Mouse (Mus musculus) ovary, postnatal 14 days (tissue): Measurements from ENCODE around the gene Gfod1.

Experiments
- DNase-seq: peaks from one replicate; pipeline ENCODE4 v3.0.0; 2022; ENCODE audit warnings: low spot score

The Gfod1 gene

DNA sequence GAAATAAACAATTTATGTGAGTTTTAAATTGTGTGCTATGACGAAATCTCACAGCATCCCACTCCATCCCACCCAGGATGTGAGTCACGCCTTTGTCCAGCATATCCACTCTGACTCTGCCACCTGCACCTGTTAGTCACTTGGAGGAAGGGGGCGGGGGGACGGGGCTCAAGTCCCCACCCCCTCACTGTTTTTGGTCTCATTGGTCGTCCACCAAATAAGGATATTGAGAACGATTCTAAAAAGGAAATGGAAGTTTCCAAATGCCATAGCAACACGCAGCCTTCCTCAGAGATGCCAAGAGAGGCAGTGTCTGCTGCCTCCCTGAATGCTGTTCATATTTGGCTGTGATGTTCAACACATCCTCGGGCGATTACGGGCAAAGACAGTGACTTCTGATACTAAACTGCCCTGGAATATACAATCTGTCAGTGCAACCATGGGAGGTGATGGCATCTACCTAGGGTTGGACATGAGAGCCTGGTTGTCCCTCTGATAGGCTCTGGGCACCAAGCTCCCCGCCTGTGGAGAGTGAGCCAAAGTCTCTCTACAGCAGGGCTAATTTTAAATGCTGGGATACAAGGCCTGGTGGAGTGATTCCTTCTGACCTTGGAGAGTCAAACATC lies 41.7 kb downstream of the Gfod1 start:
- DNase-seq: no peak

DNA sequence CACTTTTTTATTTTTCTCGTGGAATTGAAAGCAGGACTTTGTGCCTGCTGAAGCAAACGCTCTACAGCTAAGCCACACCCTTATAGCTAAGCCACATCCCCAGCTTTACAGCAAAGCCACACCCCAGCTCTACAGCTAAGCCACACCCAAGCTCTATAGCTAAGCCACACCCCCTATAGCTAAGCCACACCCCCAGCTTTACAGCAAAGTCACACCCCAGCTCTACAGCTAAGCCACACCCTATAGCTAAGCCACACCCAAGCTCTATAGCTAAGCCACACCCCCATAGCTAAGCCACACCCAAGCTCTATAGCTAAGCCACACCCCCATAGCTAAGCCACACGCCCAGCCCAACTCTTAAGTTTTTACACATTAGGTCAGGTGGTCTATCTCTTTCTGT lies 42.7 kb downstream of the Gfod1 start:
- DNase-seq: no peak

DNA sequence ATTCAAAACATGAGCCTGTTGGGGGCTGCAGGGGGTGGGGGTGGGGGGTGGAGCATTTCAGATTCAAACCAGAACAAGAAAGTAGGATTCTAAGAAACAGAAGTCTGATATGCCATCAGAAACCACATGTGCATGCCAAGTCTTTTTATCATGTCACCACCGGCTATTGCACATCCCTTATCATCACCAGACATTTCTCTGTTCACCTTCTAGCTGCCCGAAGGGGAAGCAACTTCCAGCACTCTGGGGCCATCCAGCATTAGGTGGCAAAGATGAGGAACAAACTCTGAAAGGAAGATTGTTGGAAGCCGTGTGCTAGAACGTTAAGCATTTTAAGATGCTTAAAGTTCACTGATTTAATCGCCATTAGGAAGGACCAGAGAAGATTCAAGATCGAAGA lies 43.2 kb downstream of the Gfod1 start:
- no peak for DNase-seq

DNA sequence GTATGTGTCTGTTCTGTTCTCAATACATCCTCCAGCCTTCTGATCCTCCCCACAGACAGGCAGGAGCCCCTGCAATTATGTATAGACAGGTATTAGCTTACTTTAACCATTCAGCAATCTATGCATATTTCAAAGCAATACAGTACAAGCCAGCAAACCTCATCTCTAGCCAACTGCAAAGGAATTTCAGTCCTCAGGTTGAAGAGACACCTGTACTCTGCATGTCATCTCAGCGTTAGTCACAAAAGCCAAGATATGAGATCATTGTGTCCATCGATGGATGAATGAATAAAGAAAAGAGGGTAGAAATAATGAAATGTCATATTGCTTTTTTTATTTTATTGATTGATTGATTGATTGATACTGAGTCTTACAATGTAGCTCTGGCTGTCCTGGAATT lies 47.5 kb downstream of the Gfod1 start:
- DNase-seq: no peak

- no peak for DNase-seq
These were observed 50.4 kb downstream of the Gfod1 start for GRCm38 (mm10) chr13:43253526-43253925.

DNA sequence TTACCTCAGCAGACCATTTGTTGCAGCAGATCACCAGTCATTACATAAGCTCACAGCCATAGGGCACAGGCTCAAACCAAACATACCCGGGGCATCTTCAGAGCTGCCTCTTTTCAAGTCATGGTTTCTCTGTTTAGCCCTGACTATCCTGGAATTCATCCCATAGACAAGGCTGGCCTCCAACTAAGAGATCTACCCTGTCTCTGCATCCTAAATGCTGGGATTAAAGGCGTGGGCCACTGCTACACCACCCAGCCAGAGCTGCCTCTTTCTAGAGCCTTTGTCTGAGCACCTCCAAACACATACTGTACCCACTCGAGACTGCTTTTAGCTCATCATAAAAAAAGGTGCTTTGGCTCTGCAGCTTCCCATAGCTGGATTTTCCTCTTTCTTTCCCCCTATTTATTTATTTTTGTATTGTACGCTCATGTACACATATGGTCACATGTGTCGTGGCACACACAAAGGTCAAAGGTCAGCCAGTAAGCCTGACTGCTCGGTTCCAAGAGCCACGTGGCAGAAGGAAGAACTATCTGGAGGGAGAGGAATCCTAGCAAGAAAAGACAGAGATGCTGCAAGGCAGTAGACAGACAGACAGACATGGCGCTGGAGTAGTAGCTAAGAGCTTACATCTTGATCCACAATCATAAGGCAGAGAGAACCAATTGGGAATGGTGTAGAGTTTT lies 51.7 kb downstream of the Gfod1 start:
- no peak for DNase-seq

GRCm38 (mm10) chr13:43251391-43251790 lies 52.6 kb downstream of the Gfod1 start:
- no peak for DNase-seq

DNA sequence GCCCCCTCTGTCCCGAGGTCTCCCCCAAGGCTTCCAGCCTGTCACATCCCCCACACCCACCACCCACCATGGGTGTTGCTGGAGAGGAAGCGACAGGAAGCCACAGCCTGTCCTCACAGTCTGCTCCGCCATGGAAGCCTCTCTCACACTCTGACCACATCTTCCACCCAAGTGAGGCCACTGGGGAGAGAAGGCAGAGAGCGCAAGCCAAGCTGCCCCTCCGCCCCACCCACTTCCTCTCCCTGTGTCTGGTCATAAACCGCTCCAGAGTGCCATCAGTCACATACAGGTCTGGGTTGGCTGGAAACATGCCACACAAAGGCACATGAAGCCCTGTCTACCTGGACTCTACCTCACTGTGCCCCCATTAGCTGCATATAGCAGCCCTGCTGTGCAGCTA lies 53.3 kb downstream of the Gfod1 start:
- no peak for DNase-seq

DNA sequence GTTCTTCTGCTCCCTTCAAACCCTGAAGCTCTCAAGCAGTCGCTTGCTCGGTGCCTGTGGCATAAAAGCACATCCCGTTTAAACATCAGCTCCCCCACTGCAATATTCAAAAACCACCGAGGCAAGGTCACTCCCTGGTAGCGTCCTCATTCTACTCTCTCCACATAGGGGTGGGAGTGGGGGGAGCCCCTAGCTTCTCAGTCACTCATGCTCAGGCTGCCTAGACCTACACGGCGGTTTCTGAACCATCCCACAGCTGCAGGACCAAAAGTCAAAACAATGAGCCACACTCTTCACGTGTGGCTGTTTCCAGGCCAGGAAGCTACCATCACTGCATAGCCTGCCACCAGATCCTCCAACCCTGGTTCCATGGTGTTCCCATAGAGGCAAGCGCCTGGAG lies 53.9 kb downstream of the Gfod1 start:
- no peak for DNase-seq

- DNase-seq: no peak
These were observed 55.6 kb downstream of the Gfod1 start for GRCm38 (mm10) chr13:43248381-43248780.

DNA sequence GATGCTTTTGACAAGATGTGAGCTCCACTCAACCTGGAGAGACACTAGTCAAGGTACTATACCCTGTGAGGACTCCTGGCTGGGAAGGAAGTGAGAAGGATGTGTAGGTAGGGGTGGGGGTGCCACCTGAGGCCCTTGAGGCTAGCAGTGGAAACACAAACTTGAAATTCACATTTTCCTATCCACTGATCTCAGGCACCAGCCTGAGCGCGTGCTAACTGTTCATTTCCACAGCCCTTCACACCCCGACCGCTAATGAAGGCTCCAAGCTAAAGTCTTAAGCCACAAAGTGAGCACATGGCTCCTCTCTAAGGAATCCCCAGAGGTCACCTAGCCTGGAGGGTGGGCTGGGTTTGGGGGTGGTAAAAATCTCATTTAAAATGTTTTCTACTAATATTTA lies 57.1 kb downstream of the Gfod1 start:
- no peak for DNase-seq

DNA sequence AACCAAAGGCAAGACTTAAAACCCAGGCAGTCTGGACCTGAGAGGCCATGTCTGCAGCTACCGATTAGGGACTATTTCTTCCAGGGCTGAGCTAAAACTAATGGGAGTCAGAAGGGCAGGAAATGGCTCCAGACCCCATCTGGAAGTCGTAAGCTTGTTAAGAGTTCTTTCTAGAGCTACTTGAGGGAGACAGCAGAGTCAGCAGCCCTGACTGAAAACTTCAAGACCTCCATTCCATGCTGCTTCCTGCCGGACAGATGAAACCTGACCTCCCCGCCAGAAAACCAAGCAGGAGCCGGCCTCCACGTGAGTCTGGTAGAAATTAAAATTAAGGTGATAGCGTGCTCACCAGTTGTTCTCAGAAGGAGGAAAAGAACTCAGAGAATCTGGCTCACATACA lies 60.2 kb downstream of the Gfod1 start:
- DNase-seq: no peak

- no peak for DNase-seq
These were observed 60.7 kb downstream of the Gfod1 start for GRCm38 (mm10) chr13:43243240-43243639.

GRCm38 (mm10) chr13:43241750-43242149 lies 62.2 kb downstream of the Gfod1 start:
- DNase-seq: no peak

DNA sequence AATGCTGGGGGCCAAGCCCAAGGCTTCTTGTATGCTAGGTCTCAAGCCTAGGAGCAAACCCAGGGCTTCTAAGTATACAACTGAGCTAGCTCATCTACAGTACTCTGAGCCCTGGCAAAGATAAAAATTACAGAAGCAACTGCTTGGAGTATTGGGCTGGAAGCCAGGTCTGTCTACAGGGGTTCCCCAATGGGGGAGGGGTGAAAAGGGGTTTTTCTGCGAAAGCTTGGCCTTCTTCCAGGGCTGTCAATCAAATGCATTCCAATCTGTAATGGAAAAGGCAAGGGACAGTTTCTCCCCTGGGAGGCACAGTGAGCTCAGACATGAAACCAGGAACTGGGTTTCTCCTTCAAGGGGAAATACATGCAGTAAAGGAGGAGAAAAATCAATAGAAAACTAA lies 62.9 kb downstream of the Gfod1 start:
- DNase-seq: no peak

GRCm38 (mm10) chr13:43239790-43240216 lies 64.2 kb downstream of the Gfod1 start:
- DNase-seq: no peak

- no peak for DNase-seq
These were observed 67.3 kb downstream of the Gfod1 start for GRCm38 (mm10) chr13:43236630-43237029.

DNA sequence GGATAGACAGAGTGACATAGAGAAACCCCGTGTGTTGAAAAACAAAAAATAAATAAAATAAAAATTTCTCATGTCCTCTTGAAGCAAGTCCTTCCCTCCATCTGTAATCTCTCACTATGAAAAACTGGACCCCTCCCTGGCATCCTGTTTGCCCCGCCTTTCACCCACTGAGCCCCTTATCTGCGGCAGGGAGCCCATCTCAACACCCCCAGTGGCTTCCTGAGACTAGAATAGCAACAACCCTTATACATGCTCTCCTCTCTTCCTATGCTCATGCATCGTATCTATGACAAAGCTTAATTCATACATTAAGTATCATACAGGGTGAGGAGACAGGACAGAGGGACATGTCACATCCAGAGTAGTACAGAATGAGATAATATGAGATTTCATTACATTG lies 68.0 kb downstream of the Gfod1 start:
- no peak for DNase-seq

GRCm38 (mm10) chr13:43235586-43235910 lies 68.4 kb downstream of the Gfod1 start:
- DNase-seq: no peak

DNA sequence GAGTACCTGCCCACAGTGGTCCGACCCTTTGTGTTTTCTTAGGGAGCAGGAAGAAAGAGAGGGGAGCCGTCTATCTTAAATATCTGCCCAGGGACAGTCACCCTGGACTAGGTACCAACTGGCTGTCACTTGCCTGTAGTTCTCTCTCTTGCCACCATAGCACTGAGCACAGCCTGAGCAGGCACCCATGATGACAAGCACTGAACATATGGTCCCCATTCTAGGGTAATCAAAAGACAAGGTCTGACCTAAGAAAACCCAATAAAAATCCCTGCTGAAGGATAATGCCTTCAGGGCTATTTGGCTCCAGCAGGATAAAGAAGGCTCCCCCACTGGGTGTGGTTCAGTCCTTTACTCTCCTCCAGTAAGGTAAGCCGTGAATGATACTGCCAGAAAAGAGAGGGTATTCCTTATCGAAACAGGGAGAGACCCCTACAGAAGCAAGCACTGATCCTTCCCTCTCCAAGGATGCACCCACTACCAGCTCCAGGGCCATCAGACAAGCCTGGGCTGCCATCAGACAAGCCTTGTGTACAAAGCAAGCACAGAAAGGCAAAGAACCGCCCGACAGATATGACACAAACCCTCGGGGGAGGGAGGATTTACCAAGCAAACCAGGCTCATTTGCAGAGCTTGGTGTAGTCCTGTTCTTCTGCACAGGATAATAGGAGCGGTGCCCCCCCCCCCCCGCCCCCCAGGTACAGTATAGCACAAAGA lies 68.9 kb downstream of the Gfod1 start:
- DNase-seq: no peak

- no peak for DNase-seq
These were observed 70.6 kb downstream of the Gfod1 start for GRCm38 (mm10) chr13:43233331-43233730.

- DNase-seq: peak; percentile 67
These were observed 71.8 kb downstream of the Gfod1 start for GRCm38 (mm10) chr13:43231965-43232860.

- DNase-seq: no peak
These were observed 73.1 kb downstream of the Gfod1 start for GRCm38 (mm10) chr13:43230842-43231241.
